8 mouse cellular contexts compared by ENCODE assay signal in the genomic region with DNA sequence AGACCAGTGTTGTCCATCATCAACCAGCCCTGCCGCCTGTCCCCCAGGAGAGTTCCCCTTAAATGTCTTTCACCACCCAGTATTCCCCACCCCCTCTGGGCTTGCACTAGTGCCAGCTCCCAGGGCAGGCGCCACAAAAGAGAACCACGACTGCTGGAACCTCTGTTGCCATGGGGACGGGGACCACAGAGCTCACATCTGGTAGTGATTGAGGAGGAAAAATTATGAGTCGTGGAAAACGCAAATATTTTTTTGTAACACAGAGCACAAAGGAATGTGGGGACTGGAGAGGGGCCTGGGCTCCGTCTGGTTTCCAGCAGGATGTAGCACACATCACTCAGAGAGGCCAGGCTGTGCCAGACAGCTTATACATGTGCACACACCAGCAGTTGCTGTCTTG. TPM values are rescaled to one million over a fixed set of nuclear protein-coding genes. Genes with fewer than 3 reads are reported as not detected.
DNase-seq lines count a peak whose midpoint lies in the region; ATAC-seq and TF ChIP-seq lines count a peak whose summit lies in the region.
"Had no signal": no experiment of that assay in that cellular context is flagged by ENCODE, and none has a peak within 500 bp of the region (broad histone marks: within the 10 kb centered on the region; RNA-seq: fewer than 3 reads in every experiment).

No protein-coding gene starts in this region.

- ATAC-seq in limb, embryonic 13.5 days (ENCODE audit: low FRiP score, low read depth): peak; percentile 90
- peak; percentile 43; the same call in 1 of the 2 replicates for ATAC-seq in stomach, postnatal 0 days (ENCODE audit: low FRiP score, low TSS enrichment)
- no peak for ATAC-seq in erythroblast, adult 5-6 weeks (replicated peaks; ENCODE audit: low FRiP score, poor library complexity, severe bottlenecking)

- H3K4me3 ChIP-seq in limb, embryonic 13.5 days: no peak overlapping the region
- H3K4me3 ChIP-seq in stomach, postnatal 0 days (ENCODE audit: low read depth, low read length): no peak overlapping the region

- H3K9me3 ChIP-seq in limb, embryonic 13.5 days: no peaks in the 10 kb centered on the region
- H3K9me3 ChIP-seq in stomach, postnatal 0 days (ENCODE audit: control insufficient read depth, low read length): no peaks in the 10 kb centered on the region

- H3K27ac ChIP-seq in limb, embryonic 13.5 days: peak overlapping the region; percentile 98
- H3K27ac ChIP-seq in stomach, postnatal 0 days (replicated peaks): peak overlapping the region; percentile 56; the same call in 1 of the 2 replicates

- peak overlapping the region; percentile 31 for H3K9ac ChIP-seq in limb, embryonic 13.5 days
- H3K9ac ChIP-seq in stomach, postnatal 0 days (ENCODE audit: low read length): no peak overlapping the region

- H3K4me2 ChIP-seq in limb, embryonic 13.5 days (replicated peaks): peak overlapping the region; percentile 33
- no peak overlapping the region for H3K4me2 ChIP-seq in stomach, postnatal 0 days (replicated peaks; ENCODE audit: low read depth)

- DNase-seq in Muller cell, postnatal 12 days (ENCODE audit: inconsistent ontology term): peak; percentile 87
- peak; percentile 88 for DNase-seq in embryo, embryonic 11 days
- peak; percentile 41 to 52 for DNase-seq in heart, adult 9 months (ENCODE audit: low spot score in 2 of 2)
- no peak for DNase-seq in stomach, postnatal 0 days (ENCODE audit: low spot score)
- no peak for DNase-seq in right cerebral cortex, adult 18-20 months

- TF ChIP-seq CTCF in stomach, postnatal 0 days (IDR thresholded peaks at IDR 0.05; ENCODE audit: low read depth): no peak

- peaks cover 81% of the 10 kb centered on the region for H3K4me1 ChIP-seq in limb, embryonic 13.5 days
- 0 out of 2 replicates have a peak, but pooled peaks cover 5% of the 10 kb centered on the region for H3K4me1 ChIP-seq in stomach, postnatal 0 days (replicated peaks; ENCODE audit: control insufficient read depth, insufficient read depth)

- peaks cover 12% of the 10 kb centered on the region for H3K27me3 ChIP-seq in limb, embryonic 13.5 days
- no peaks in the 10 kb centered on the region for H3K27me3 ChIP-seq in stomach, postnatal 0 days (ENCODE audit: control insufficient read depth, insufficient read depth, low read length)

- WGBS in limb, embryonic 13.5 days: 1% methylated on average over 7 of the region's 7 CpGs
- WGBS in stomach, postnatal 0 days: 26% methylated on average over 7 of the region's 7 CpGs

- peaks cover 37% of the 10 kb centered on the region for H3K36me3 ChIP-seq in limb, embryonic 13.5 days
- H3K36me3 ChIP-seq in stomach, postnatal 0 days (ENCODE audit: control insufficient read depth, insufficient read depth, low read length): peaks cover 4% of the 10 kb centered on the region; the same call in 1 of the 2 replicates

- no peak for TF ChIP-seq EP300 in stomach, postnatal 0 days (optimal IDR thresholded peaks at IDR 0.05)

RNA-seq across cellular contexts. Expression of gene Scarf2, which starts 12.6 kb away (rescaled TPM):
- polyA plus RNA-seq in limb, embryonic 13.5 days (2015; fragmentation: Nextera tagmentation; extraction: Ambion mirVana): 28.8 and 29.4 TPM in 2 replicates
- polyA plus RNA-seq in stomach, postnatal 0 days (2015; fragmentation: Nextera tagmentation; extraction: Ambion mirVana): 7.8 and 10.7 TPM in 2 replicates
- total RNA-seq in erythroblast, adult 5-6 weeks (2015; ENCODE audit: low replicate concordance): not detected in 2 replicates
- total RNA-seq in erythroblast, adult 5-6 weeks (2017; ENCODE audit: low replicate concordance): not detected in 2 replicates
- total RNA-seq: neutrophil, adult 5-6 weeks had no signal

RNA-seq across cellular contexts. Expression of gene B830017H08Rik, which starts 23.2 kb away (rescaled TPM):
- polyA plus RNA-seq in limb, embryonic 13.5 days (2015; fragmentation: Nextera tagmentation; extraction: Ambion mirVana): 0.09 and 0.36 TPM in 2 replicates
- not detected in 2 replicates for polyA plus RNA-seq in stomach, postnatal 0 days (2015; fragmentation: Nextera tagmentation; extraction: Ambion mirVana)
- not detected in 2 replicates for total RNA-seq in erythroblast, adult 5-6 weeks (2015; ENCODE audit: low replicate concordance)
- not detected in 2 replicates for total RNA-seq in erythroblast, adult 5-6 weeks (2017; ENCODE audit: low replicate concordance)
- total RNA-seq: neutrophil, adult 5-6 weeks had no signal

RNA-seq across cellular contexts. Expression of gene Car15, which starts 28.5 kb away (rescaled TPM):
- polyA plus RNA-seq in limb, embryonic 13.5 days (2015; fragmentation: Nextera tagmentation; extraction: Ambion mirVana): 2.7 and 3.0 TPM in 2 replicates
- polyA plus RNA-seq in stomach, postnatal 0 days (2015; fragmentation: Nextera tagmentation; extraction: Ambion mirVana): 0.63 and 1.3 TPM in 2 replicates
- total RNA-seq in erythroblast, adult 5-6 weeks (2015; ENCODE audit: low replicate concordance): 2.5 TPM in 1 of 2 replicates, not detected in the other
- 1.3 TPM in 1 of 2 replicates, not detected in the other for total RNA-seq in erythroblast, adult 5-6 weeks (2017; ENCODE audit: low replicate concordance)

RNA-seq across cellular contexts. Expression of gene Klhl22, which starts 50.3 kb away (rescaled TPM):
- polyA plus RNA-seq in limb, embryonic 13.5 days (2015; fragmentation: Nextera tagmentation; extraction: Ambion mirVana): 92.9 and 106 TPM in 2 replicates
- 32.0 and 34.0 TPM in 2 replicates for polyA plus RNA-seq in stomach, postnatal 0 days (2015; fragmentation: Nextera tagmentation; extraction: Ambion mirVana)
- 2.1 and 2.5 TPM in 2 replicates for total RNA-seq in erythroblast, adult 5-6 weeks (2015; ENCODE audit: low replicate concordance)
- total RNA-seq in erythroblast, adult 5-6 weeks (2017; ENCODE audit: low replicate concordance): 4.3 and 9.0 TPM in 2 replicates

Comparison
In these comparisons a context has a peak if more than half of its experiments do, and no peak if none do; other contexts are left out.
1. DNase-seq: peak in Muller cell, postnatal 12 days (single experiment), embryo, embryonic 11 days (single experiment) and heart, adult 9 months (2 of 2); none in stomach, postnatal 0 days (single experiment) and right cerebral cortex, adult 18-20 months (single experiment).